Mouse (Mus musculus) ES-E14 (cell line): ENCODE results near the gene Htra2. TPM values are rescaled to one million over a fixed set of nuclear protein-coding genes. Genes with fewer than 3 reads are reported as not detected.

Experiments
- DNase-seq: peaks from one replicate; pipeline ENCODE4 v3.0.0-alpha.2; 2013; ENCODE audit warnings: low read depth, low spot score
- H3K27ac ChIP-seq: 2 replicates; pipeline ENCODE4 v1.5.1; 2012; ENCODE audit warnings: low read depth, mild to moderate bottlenecking, low read length, moderate library complexity, mixed read lengths; ENCODE audit not compliant: poor library complexity, insufficient read depth, severe bottlenecking
- H3K36me3 ChIP-seq: 2 replicates; pipeline ENCODE4 v1.6.1; 2012; ENCODE audit warnings: mild to moderate bottlenecking, low read length, moderate library complexity, mixed read lengths; ENCODE audit not compliant: control insufficient read depth, poor library complexity, insufficient read depth, severe bottlenecking
- H3K4me1 ChIP-seq, 2 experiments: fragments of 150-350 bp in 1 of 2; sonication (generic) in 1 of 2; 2 replicates each; pipeline ENCODE4 v1.6.1; 2012; ENCODE audit warnings: low read length in 2 of 2, mild to moderate bottlenecking in 1 of 2, mixed read lengths in 1 of 2; ENCODE audit not compliant: control insufficient read depth in 2 of 2, insufficient read depth in 2 of 2, poor library complexity in 1 of 2
- H3K4me3 ChIP-seq, 2 experiments: fragments of 150-350 bp in 1 of 2; sonication (generic) in 1 of 2; 2 replicates each; pipeline ENCODE4 v1.5.1; 2012; ENCODE audit warnings: low read length in 2 of 2, low read depth in 1 of 2, mild to moderate bottlenecking in 1 of 2, mixed read lengths in 1 of 2; ENCODE audit not compliant: insufficient read depth in 1 of 2, poor library complexity in 1 of 2, severe bottlenecking in 1 of 2
- H3K9ac ChIP-seq: 2 replicates; pipeline ENCODE4 v1.6.1; 2012; ENCODE audit warnings: low read depth, mild to moderate bottlenecking, low read length, mixed read lengths; ENCODE audit not compliant: poor library complexity, insufficient read depth, severe bottlenecking
- H3K9me3 ChIP-seq: fragments of 150-350 bp; sonication (generic); 2 replicates; pipeline ENCODE4 v1.6.1; 2012; ENCODE audit warnings: low read depth, mild to moderate bottlenecking, low read length; ENCODE audit not compliant: control insufficient read depth, insufficient read depth
- CHD2 ChIP-seq: IDR thresholded peaks from 2 replicates; pipeline ENCODE4 v1.6.1; 2014; ENCODE audit warnings: mild to moderate bottlenecking, low read depth, low read length, inconsistent platforms
- HCFC1 ChIP-seq: IDR thresholded peaks from 2 replicates; pipeline ENCODE4 v1.6.1; 2012; ENCODE audit warnings: low read length, inconsistent platforms, borderline replicate concordance; ENCODE audit not compliant: insufficient read depth
- MAFK ChIP-seq: IDR thresholded peaks from 2 replicates; pipeline ENCODE4 v1.6.1; 2014; ENCODE audit warnings: mild to moderate bottlenecking, low read depth, low read length, inconsistent platforms; ENCODE audit not compliant: insufficient read depth
- ZC3H11A ChIP-seq: IDR thresholded peaks from 2 replicates; pipeline ENCODE4 v1.6.1; 2012; ENCODE audit warnings: low read depth, mild to moderate bottlenecking, inconsistent platforms, low read length, borderline replicate concordance
- ZNF384 ChIP-seq: IDR thresholded peaks from 2 replicates; pipeline ENCODE4 v1.6.1; 2012; ENCODE audit warnings: low read depth, low read length, inconsistent platforms
- in situ Hi-C, 2 experiments: fragments of 600-800 bp; cut with MboI; formaldehyde crosslinking; loops; one replicate each; pipeline ENCODE4 v1.15.1; 2025; ENCODE audit warnings: low sequenced_read_pairs in 2 of 2, inconsistent platforms in 1 of 2; ENCODE audit not compliant: unreplicated experiment in 2 of 2
- total RNA-seq: library from RNA; depleted of rRNA; stranded (reverse); fragments of 300-350 nt; gene quantifications from 2 replicates; pipeline ENCODE4 v1.2.3, GENCODE M21; 2012

Htra2 gene
- total RNA-seq, 1 experiment, result 66.8 TPM

DNA sequence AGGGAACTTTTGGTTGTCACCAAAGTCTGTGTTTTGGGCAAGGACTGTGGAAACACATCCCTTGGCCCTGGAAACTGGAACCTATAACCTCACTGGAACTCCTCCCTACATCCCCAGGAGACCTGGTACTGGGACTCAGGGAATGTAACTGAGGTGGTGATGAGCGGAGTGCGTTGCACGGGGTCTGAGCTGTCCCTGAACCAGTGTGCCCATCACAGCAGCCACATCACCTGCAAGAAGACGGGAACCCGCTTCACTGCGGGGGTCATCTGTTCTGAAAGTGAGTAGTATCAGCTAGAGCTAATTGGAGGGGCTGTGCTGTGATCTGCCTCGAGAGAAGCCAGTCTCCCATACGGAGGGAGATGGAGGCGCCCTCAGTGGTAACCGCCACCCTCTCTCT, 5.7 kb downstream of the Htra2 start:
- Histone ChIP-seq H3K4me1 (peaks cover 0 to 2% of the 10 kb centered on the region in 2 experiments; a peak in 1 of 4 replicates), H3K27ac (no peak overlapping the region), H3K9ac (no peak overlapping the region), H3K4me3 (no peak overlapping the region), H3K9me3 (no peaks in the 10 kb centered on the region), H3K36me3 (peaks cover 3% of the 10 kb centered on the region; the same call in 1 of the 2 replicates)
- in situ Hi-C loops, result no loop called here
- no peak for TF ChIP-seq MAFK
- TF ChIP-seq ZNF384, result no peak
- DNase-seq, result no peak

DNA sequence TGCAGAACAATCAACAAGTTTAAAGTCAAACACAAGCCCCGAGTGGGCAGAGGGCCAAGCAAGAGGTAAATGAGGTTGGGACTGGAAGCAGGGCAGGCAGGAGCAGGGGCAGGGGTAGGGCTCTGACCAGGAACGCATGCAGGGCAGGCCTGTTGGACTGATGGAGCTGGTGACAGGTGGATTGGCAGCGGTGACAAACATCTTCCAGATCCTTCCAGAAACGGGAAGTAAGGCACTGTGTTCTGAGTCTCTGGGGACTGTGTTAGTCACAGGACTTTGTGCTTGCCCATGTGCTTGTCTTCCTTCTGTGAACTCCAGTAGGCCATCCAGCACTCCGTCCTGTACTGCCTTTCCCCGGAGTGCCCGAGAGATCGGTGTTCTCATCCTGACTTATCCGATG, 10.3 kb downstream of the Htra2 start:
- Histone ChIP-seq H3K9ac (no peak overlapping the region), H3K9me3 (no peaks in the 10 kb centered on the region), H3K4me3 (no peak overlapping the region), H3K36me3 (no peaks in the 10 kb centered on the region), H3K4me1 (peaks cover 1 to 3% of the 10 kb centered on the region in 2 experiments; a peak in 2 of 4 replicates), H3K27ac (no peak overlapping the region)
- DNase-seq, result no peak
- in situ Hi-C loops, result no loop called here
- no peak for TF ChIP-seq CHD2
- TF ChIP-seq ZC3H11A, result no peak
- TF ChIP-seq HCFC1, result no peak
- no peak for TF ChIP-seq MAFK
- no peak for TF ChIP-seq ZNF384

DNA sequence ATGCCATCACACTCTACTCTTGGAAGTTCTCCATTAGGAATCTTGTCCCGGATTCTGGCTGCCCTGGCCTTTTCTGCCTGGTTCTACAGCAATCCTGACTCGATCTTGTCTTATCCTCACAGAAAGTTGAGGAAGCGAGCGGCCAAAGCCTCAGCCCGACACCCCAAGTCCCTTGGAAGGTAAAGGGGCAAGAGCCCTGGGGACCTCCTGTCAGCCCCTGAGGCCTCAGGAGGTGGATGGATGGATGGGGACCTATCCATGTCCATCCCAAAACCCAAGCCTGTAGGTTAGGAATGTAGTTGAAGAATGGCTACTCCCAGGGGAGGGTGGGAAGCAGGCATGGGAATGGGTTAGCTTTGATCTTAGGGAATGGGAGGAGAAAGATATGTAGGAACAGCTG, 11.1 kb downstream of the Htra2 start:
- Histone ChIP-seq H3K9me3 (no peaks in the 10 kb centered on the region), H3K4me3 (no peak overlapping the region), H3K4me1 (peaks cover 1 to 5% of the 10 kb centered on the region in 2 experiments; a peak in 2 of 4 replicates), H3K27ac (no peak overlapping the region), H3K9ac (no peak overlapping the region), H3K36me3 (no peaks in the 10 kb centered on the region)
- in situ Hi-C loops, result no loop called here
- no peak for TF ChIP-seq ZC3H11A
- no peak for TF ChIP-seq ZNF384
- TF ChIP-seq CHD2, result no peak
- TF ChIP-seq HCFC1, result no peak
- no peak for TF ChIP-seq MAFK
- DNase-seq, result no peak

DNA sequence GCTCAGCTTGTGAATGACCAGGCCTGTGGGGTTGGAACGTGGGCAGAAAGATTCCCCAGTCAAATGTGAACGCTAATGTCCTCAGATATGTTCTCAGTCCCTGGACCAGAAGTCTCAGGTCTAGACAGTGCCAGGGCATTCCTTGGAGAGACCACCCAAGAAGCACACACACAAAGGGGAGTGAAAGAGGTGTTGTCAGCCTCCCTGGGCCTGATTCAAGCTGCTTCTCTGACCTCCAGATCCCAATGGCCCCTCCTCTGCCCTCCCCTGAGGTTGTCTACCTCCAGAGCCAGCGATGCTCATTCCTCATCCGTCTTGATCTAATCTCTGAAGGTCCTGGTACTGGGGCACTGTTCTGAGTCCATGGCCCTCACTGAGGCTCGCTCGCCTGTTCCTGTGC, 11.5 kb downstream of the Htra2 start:
- Histone ChIP-seq H3K4me1 (peaks cover 1 to 7% of the 10 kb centered on the region in 2 experiments; a peak in 2 of 4 replicates), H3K9me3 (no peaks in the 10 kb centered on the region), H3K36me3 (no peaks in the 10 kb centered on the region), H3K4me3 (no peak overlapping the region), H3K27ac (no peak overlapping the region), H3K9ac (no peak overlapping the region)
- no peak for DNase-seq
- TF ChIP-seq MAFK (no peak), HCFC1 (no peak), ZNF384 (no peak)
- in situ Hi-C loops, result no loop called here

DNA sequence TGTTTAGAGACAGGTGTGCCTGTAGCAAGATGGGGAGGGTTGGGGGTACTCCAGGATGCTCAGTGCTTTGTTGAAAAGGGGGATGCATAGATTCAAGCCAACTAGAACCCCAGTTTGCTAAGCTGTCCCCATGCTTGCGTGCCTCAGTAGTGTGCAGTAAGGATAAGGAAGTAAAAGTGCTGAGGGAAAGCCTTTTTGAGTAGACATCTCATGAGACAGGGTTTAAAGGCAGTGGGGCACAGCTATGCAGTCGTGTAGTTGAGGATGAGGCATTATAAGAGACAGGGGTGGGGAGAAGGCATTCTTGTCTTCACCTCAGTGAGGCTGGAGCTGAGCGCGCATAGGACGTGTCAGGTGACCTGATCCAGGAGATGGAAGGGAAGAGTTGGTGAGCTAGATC, 14.5 kb downstream of the Htra2 start:
- in situ Hi-C loops, result no loop called here
- no peak for DNase-seq
- Histone ChIP-seq H3K4me1 (peaks cover 5 to 7% of the 10 kb centered on the region in 2 experiments; a peak in 2 of 4 replicates), H3K36me3 (no peaks in the 10 kb centered on the region), H3K9me3 (no peaks in the 10 kb centered on the region), H3K27ac (no peak overlapping the region), H3K9ac (no peak overlapping the region), H3K4me3 (no peak overlapping the region)
- TF ChIP-seq ZC3H11A, result no peak
- no peak for TF ChIP-seq HCFC1
- no peak for TF ChIP-seq CHD2
- TF ChIP-seq MAFK, result no peak
